Mouse (Mus musculus): ENCODE results near the gene Npff.

Gene Npff

GRCm38 (mm10) chr15:102505073-102505769 lies 19.5 kb downstream of the Npff start:
- intact Hi-C loops (cut with DNase I), result no loop called here

- intact Hi-C loops (cut with DNase I), result no loop called here
Measured at GRCm38 (mm10) chr15:102503924-102504782, 20.6 kb downstream of the Npff start.

GRCm38 (mm10) chr15:102503447-102503846 lies 21.3 kb downstream of the Npff start, which contains the start of gene Gm10337:
Gene Gm10337, plus strand, starts transcription at chr15:102503722.
- intact Hi-C loops (cut with DNase I), result no loop called here

- intact Hi-C loops (cut with DNase I), result no loop called here
Measured at GRCm38 (mm10) chr15:102502254-102502840, 22.4 kb downstream of the Npff start.

- intact Hi-C loops (cut with DNase I), result no loop called here
Measured at GRCm38 (mm10) chr15:102501084-102501814, 23.5 kb downstream of the Npff start.

GRCm38 (mm10) chr15:102500479-102500878 lies 24.3 kb downstream of the Npff start:
- intact Hi-C loops (cut with DNase I), result no loop called here

GRCm38 (mm10) chr15:102499851-102500250 lies 24.9 kb downstream of the Npff start:
- intact Hi-C loops (cut with DNase I), result no loop called here

GRCm38 (mm10) chr15:102499370-102499769 lies 25.4 kb downstream of the Npff start:
- intact Hi-C loops (cut with DNase I), result no loop called here

GRCm38 (mm10) chr15:102498322-102498721 lies 26.4 kb downstream of the Npff start:
- intact Hi-C loops (cut with DNase I), result no loop called here

- intact Hi-C loops (cut with DNase I), result no loop called here
Measured at GRCm38 (mm10) chr15:102487664-102488063, 37.1 kb downstream of the Npff start.

GRCm38 (mm10) chr15:102485853-102486252 lies 38.9 kb downstream of the Npff start:
- intact Hi-C loops (cut with DNase I), result no loop called here

- intact Hi-C loops (cut with DNase I), result no loop called here
Measured at GRCm38 (mm10) chr15:102483136-102483535, 41.6 kb downstream of the Npff start.

- intact Hi-C loops (cut with DNase I), result loop anchor here (5.0 kb wide), 1 partner anchor 43 kb away; the partner anchor contains the start of genes Map3k12 and Tarbp2
Measured at GRCm38 (mm10) chr15:102474520-102474919, 50.2 kb downstream of the Npff start.
